Mouse (Mus musculus): Measurements from ENCODE around the gene Akr1c19.
"Not testable (repeated sequence)": the region's sequence is repeated elsewhere in the genome, so short reads cannot be mapped to it uniquely, and the experiment has no call there.

Gene Akr1c19

GRCm38 (mm10) chr13:4228441-4228840 lies at the start of gene Akr1c19:
Gene Akr1c19, plus strand, starts transcription at chr13:4228700.
- DNase-seq = peak; percentile 94

GRCm38 (mm10) chr13:4181321-4181720 lies 47.2 kb upstream of the Akr1c19 start:
- not testable (repeated sequence) for DNase-seq

DNA sequence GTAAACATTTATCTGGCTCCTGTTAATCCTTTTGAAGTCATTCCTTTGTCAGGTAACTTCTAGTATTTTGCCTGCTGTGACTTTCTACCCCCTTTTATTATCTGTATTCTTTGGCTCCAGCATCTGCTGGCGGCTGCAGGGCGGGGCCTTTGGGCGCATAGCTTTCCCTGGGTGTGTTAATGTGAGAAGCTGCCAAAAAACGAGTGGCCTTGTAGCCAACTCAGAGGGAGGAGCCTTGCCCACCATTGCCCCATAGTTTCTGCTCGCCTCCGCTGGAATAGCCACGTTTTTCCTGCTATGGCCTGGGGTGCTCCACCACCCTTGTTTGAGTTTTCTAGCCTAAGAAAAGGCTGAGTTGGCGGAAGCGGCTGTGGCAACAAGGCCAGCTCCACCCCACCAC lies 45.4 kb upstream of the Akr1c19 start:
- no peak for DNase-seq

DNA sequence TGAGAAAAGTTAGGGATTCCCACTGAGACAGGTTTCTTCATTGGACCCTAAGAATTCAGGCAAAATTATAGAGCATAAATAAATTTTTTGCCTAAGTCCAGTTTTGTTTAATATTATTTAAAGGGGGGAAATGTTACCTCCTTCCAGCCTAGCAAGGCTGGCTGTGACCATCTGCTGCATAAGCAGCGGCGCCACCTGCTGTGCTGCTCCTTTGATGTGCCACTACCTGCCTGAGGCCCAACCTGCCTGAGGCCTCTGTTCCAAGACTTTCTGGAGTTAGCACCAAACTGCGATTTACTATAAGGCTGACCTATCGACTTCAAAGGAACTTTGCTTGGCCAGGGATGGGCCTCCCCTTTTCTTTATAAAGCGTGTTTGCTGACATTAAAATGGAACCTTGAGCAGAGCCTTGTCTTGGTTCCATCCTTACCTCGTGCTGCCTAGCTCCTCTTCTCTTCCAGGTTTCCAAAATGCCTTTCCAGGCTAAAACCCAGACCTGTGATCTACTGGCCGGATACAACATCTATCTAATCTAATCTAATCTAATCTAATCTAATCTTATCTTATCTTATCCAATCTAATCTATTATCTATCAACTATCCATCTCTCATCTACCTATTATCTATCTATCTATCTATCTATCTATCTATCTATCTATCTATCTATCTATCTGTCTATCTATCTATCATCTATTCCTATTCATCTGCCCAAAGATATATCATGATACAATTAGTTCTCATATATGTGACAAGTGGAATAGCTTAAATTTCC lies 41.7 kb upstream of the Akr1c19 start:
- not testable (repeated sequence) for DNase-seq

- no peak for DNase-seq
These were observed 40.3 kb upstream of the Akr1c19 start for GRCm38 (mm10) chr13:4188174-4188573.

DNA sequence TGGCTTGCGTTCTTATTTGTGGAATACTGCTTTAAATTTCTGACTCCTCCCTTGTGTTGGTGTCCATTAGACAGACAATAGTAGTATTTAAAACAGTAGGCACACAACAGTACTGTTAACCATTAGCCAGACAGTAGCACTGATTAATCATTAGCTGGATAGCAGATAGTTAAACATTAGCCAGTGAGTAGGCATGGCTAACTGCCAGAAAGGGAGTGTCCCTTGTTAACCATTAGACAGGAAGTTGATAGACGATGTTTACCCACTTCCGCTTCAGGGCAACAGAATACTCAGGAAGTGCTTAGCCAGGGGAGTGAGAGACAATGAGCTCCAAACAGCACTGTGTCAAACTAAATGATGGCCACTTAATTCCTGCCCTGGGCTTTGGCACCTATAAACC lies 37.6 kb upstream of the Akr1c19 start, which contains the start of gene Akr1c13:
TSS of gene Akr1c13 (plus strand) at position 247 of the 400 bp plus-strand sequence.
- peak; percentile 91 for DNase-seq

DNA sequence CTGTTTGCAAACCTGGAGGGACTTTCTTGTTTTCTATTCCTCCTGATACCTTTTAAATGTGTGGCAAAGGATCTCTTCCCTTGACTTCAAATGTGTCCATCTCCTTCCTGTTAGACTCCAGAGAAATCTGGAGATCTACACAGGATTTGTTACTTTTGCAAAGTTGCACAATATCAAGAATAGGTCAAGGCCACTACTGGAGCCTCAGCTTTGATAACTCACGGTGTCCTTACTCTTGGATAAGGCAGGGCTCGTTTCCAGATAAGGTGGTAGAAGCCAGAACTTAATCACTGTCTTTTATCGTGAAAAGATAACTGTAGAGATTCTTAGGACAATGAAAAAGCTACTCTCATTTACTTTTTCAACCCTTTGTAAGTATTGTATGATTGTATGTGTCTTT lies 36.0 kb upstream of the Akr1c19 start:
- no peak for DNase-seq

DNA sequence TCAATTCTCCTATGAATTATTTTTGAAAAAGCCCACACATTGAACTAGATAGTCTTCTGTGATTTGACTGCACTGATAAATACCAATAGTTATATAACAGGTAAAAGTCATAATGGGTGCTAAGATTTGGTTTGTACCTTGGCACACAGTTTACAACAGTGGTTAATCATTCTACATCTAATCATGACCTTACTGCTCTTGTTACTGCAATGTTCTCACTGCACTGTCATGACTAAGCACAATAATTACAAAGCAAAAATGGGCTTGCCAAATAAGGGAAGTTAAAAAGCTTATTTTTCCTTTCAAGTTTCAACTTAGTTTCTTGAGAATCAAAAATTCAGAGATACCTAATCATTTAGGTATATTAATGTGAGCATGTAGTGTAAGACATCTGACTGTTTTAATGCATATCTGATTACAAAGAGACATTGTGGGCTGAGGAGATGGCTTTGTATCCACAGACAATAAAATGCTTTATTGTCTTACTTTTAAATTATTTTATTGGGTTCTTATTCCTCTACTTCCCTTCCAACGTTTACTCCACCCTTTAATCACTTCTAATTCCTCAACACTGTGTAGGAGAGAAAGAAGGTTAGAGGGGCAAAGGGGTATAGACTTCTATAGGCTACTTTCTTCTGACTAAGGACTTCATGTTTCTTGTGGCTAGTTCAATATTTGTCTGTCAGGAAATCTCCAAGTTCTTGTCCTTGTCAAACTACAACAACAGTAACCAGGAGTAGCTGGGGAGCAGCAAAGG lies 22.2 kb upstream of the Akr1c19 start:
- DNase-seq = no peak

- no peak for DNase-seq
These were observed 16.8 kb upstream of the Akr1c19 start for GRCm38 (mm10) chr13:4211560-4212299.

DNA sequence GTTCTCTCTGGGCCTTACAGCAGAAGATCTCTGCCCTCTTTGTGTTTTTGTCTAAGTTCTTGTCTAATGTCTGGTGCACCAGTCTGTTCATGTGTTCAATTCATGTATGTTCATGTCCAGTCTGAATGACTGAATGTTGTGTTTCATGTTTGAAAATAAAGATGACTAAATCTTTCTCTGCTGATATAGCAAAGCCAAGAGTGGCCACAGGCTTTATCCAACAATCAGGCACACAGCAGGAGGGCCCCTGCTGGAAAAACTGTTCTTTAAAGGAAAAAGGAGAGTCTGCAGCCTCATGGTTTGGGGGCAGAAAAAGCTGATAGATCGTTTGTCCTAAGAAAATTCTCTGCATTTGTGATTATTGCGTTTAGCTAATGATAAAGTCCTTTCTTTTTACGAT lies 16.2 kb upstream of the Akr1c19 start:
- no peak for DNase-seq

DNA sequence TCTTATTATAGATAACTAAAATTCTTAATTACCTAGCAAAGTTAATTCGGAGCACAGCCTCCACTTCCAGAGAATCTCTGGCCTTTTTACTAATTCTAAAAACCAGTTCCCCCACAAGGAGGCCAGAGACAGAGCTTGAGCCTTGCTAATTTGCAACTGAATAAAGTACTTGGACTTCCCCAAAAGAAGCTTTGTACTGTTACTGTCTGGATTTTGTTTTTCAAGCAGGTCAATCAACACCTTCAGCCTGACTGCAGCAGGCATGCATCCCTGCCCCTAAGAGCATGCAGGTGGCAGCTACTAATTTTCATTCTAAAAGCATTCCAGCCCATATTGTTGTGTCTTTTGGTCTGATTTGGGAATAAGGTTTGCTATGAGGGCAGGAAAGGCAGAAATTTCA lies 13.0 kb upstream of the Akr1c19 start:
- not testable (repeated sequence) for DNase-seq

- peak; percentile 80 for DNase-seq
These were observed 2.5 kb downstream of the Akr1c19 start for GRCm38 (mm10) chr13:4230841-4231623.

DNA sequence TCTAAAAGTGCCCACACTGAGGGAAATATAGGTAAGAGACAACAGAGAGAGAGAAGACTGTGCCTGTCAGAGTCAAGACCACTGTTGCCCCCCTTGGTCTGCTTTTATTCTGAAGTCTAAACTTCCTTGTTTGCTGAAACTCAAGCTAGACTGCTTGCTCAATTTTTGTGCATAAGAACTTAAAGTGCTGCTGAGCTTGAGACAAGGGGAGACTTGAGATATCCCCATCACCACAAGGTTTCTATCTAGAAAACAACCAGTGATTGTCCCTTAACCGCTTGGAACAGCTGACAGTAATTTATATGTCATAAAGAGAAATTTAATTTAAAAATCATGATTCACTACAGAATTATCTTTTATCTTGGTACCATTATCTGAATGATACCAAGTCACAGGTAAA lies 4.6 kb downstream of the Akr1c19 start:
- no peak for DNase-seq

GRCm38 (mm10) chr13:4233536-4234172 lies 5.2 kb downstream of the Akr1c19 start:
- DNase-seq = no peak

DNA sequence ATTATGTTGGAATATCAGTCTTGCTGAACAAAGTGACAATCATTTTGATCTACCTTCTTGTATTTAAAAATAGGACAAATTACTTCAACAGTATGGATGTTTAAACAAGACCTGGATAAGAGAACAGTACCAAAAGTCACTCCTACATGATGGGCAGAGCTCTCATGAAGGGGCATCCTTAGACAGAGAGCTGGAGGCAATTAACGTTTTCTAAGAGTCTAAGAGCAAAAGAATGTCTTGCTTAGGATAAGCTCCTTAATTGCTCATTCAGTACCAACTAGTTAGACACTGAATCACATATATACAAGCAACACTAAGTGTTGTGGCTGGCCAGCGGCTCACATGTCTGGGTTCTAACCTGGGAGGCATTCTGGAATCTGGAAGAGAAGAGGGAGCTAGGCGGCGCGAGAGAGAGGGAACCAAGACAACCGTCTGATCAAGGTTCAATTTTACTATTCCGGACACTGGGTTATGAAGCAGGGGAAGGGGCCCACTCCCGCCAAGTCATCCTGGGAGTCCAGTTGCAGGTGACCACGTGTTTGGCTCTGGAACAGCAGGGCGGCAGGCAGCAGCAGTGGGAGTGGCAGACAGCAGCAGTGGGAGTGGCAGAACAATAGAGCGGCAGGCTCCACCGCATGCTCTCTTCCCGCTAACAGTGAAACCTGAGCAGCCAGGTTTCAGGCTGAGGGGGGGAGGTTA lies 16.5 kb downstream of the Akr1c19 start:
- peak; percentile 89 for DNase-seq

- DNase-seq = no peak
These were observed 20.8 kb downstream of the Akr1c19 start for GRCm38 (mm10) chr13:4249347-4249746.

- DNase-seq = not testable (repeated sequence)
These were observed 28.4 kb downstream of the Akr1c19 start for GRCm38 (mm10) chr13:4256894-4257293.

DNA sequence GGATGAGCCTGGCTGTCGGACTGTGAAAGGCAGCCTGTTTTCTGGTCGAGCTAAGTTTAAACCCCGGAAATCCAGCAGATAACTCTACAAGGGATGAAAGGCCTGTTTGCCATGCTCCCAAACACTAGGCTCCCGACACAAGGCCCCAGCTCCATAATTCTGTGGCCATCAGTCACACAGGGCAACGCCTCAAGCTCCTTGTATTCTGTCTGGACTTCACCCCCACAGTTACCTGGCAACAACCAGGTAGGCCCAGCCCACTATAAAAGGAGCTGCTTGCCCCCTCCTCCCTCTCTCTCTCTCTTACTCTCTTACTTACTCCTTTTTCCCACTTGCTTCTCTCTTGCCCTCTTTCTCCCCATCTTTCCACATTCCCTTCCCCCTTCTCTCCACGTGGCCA lies 28.8 kb downstream of the Akr1c19 start:
- DNase-seq = peak; percentile 58

- DNase-seq = no peak
These were observed 36.1 kb downstream of the Akr1c19 start for GRCm38 (mm10) chr13:4264612-4265011.

DNA sequence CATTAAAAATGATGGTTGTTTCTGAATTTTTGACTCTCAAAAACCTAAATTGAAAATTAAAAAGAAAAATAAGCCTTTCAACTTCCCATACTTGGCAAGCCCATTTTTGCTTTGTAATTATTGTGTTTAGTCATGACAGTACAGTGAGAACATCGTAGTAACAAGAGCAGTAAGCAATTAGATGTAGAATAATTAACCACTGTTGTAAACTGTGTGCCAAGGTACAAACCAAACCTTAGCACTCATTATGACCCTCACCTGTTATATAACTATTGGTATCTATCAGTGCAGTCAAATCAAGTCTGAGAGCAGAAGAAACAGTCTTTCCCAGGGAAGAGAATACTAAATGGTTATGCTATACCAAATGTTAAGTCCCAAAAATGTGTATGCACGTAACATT lies 36.5 kb downstream of the Akr1c19 start:
- DNase-seq = no peak

DNA sequence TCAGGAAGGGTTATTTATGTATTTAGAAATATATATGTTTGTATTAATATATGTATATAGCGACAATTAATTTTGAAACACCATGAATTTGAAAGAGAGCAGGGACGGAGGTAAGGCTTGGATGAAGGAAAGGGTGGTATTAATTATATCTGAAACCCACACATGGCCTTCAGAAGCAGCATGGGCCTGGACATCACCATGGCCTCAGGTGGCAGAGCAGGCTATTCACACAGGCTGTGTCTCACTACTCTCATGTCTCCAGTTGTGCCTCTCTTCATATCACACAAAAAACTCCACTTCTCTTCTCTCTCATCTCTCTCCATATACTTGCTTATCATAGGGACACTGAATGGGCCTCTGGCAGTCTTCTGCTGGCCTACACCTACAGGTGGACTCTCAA lies 37.0 kb downstream of the Akr1c19 start:
- DNase-seq = not testable (repeated sequence)

All from heart, adult 11 months (tissue).